Mouse (Mus musculus) induced T-regulatory cell, adult 2 months (primary cell): ENCODE data around the gene Atg4c.

Experiments
- DNase-seq: peaks from one replicate; pipeline ENCODE4 v3.0.0-alpha.2; 2012; ENCODE audit warnings: low read depth

Gene Atg4c

DNA sequence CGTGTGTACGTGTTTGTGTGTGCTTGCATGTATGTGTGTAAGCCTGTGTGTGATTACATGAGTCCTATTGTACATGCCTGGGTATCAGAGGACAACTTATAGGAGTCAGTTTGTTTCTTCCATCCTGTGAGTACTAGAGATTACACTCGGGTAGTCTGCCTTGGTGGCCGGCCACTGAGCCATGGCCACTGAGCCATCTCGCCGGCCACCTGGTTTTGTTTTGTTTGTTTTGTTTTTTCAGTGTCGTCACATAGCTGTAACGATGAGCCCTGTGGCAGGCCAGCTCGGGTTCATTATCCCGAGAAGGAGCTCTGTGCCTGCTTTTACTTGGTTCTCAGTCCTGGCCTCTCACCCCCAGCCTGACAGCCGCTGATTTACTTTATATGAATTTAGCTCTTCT, 69.9 kb downstream of the Atg4c start:
- no peak for DNase-seq

DNA sequence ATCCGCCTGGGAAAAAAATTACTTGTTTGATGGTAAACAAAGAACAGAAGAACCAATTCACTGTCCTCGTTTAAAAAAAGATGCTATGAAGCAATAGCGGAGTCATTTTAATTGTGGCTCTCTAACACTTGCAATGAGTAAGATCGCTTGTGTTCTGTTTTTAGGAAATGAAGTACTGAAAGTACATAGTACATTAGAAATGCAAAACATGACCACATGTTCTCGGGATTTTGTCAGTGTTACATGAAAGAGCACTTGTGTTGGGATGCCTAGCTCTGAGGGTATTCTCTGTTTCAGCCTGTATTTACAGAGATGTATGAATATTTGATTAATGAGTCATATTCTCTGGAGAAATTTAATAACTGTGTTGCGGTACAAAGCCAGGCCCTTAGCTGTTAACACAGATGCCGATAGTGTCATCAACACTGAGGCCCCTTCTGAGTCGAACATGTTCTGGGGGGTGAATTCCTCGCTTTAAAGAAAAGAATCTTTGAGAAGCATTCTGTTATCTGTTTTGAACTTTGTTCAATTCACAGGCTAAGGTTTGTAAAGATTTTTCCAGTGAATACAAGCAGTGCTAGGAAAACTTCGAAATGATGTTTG, 73.2 kb downstream of the Atg4c start:
- no peak for DNase-seq

DNA sequence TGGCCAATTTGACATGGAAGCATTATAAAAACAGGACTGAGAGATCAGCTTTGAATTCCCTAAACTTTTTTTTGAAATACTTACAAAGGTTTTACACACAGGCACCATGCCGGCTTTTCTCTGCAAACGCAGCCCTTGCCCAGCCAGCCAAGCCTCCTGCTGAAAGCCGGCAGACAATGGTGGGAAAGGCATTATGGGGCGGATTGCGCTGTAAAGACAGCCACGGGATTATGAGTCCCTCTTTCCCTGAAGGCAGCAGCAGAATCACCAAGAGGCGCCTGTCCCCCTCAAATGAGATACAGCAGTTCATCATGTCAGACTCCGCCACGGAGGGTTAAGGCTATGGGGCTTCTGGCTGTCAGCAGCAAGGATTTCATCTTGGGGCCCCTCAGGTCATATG, 79.1 kb downstream of the Atg4c start:
- DNase-seq: no peak

DNA sequence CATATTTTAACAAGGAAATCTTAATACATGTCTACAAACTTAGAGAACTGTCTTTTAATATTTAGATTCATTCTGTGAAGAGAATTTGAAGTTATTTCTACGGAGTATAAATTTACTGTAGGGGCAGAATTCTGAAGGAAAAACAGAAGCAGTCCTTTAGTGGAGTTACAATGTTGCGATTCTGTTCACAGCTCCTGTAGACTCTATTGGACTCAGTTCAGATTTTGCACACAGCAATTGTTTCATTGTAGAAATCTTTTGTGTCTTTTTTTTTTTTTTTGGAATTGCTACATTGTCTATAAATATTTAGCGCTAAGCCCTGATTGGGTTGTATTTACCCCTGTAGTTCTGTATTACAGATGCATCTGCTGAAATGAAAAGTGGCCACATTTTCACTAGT, 79.7 kb downstream of the Atg4c start:
- DNase-seq: no peak

GRCm38 (mm10) chr4:99273979-99274378, 80.2 kb downstream of the Atg4c start:
- DNase-seq: no peak

- no peak for DNase-seq
Observed at GRCm38 (mm10) chr4:99278876-99279275, 85.1 kb downstream of the Atg4c start.

- no peak for DNase-seq
Observed at GRCm38 (mm10) chr4:99281711-99282110, 88.0 kb downstream of the Atg4c start.

DNA sequence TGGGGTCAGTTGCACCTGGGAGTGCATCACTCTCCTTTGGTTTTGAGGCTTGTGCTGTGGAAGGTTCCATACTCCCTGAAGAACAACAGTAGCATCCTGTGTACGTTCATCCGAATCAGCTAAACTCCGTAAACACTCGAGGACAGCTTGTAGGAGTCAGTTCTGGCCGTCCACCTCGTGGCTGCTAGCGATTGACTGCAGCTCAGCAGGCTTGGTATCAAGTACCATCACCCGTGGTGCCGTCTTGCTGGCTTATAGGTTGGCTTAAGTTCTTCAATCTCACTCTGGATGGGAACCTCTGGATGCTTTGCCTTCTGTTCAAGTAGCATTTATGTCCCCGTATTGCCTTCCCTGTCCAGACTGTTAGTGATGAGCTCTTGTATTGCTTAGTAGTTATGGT, 95.6 kb downstream of the Atg4c start:
- no peak for DNase-seq

- DNase-seq: peak; percentile 31
Observed at GRCm38 (mm10) chr4:99298676-99299075, 104.9 kb downstream of the Atg4c start.

DNA sequence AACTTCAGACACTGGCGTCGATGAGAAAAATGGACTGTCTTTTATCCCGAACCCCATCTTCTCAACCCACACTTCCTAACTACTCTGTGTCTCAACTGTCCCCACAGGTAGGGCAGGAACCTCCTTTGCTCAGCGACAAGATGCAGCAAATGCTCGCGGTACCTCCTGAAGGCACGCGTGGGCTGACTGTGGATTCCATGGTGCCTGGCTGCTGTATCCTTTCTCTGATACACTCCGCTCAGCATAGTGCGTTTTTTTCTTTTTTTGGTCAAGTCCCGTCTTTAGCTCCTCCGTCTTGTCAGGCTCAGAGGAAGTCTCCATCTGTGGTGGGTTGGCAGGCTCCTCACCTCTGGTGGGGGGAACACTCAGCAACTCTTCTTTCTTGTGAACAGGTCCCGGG, 111.1 kb downstream of the Atg4c start:
- DNase-seq: no peak
